Mouse (Mus musculus) limb, embryonic 14.5 days (tissue): ENCODE results near the gene Pcsk4. TPM values are rescaled to one million over a fixed set of nuclear protein-coding genes. Genes with fewer than 3 reads are reported as not detected.

Experiments
- ATAC-seq: fragments of 200-750 bp; cut with Nextera tagmentation; 2 replicates; pipeline ENCODE4 v1.8.0; 2017; ENCODE audit warnings: low read depth, moderate number of reproducible peaks, moderate TSS enrichment; ENCODE audit not compliant: low FRiP score
- DNase-seq: peaks from one replicate; pipeline ENCODE4 v3.0.0-alpha.2; 2015; ENCODE audit warnings: low spot score
- H3K27ac ChIP-seq: fragments of 300-500 bp; sonication (generic); replicated peaks from 2 replicates; pipeline ENCODE4 v1.5.1; 2014; ENCODE audit warnings: low read depth, mild to moderate bottlenecking, low read length, moderate library complexity, mixed read lengths
- H3K27me3 ChIP-seq: fragments of 300-500 bp; sonication (generic); 2 replicates; pipeline ENCODE4 v1.6.1; 2014; ENCODE audit warnings: low read length, mixed read lengths; ENCODE audit not compliant: control insufficient read depth, insufficient read depth
- H3K36me3 ChIP-seq: fragments of 300-500 bp; sonication (generic); 2 replicates; pipeline ENCODE4 v1.6.1; 2014; ENCODE audit warnings: mild to moderate bottlenecking, low read length, moderate library complexity, mixed read lengths; ENCODE audit not compliant: control insufficient read depth, insufficient read depth
- H3K4me1 ChIP-seq: fragments of 300-500 bp; sonication (generic); 2 replicates; pipeline ENCODE4 v1.6.1; 2014; ENCODE audit warnings: antibody characterized with exemption, low read length, mixed read lengths; ENCODE audit not compliant: control insufficient read depth, insufficient read depth
- H3K4me2 ChIP-seq: fragments of 300-500 bp; sonication (generic); replicated peaks from 2 replicates; pipeline ENCODE4 v1.6.1; 2014; ENCODE audit warnings: low read depth, mild to moderate bottlenecking, low read length, moderate library complexity; ENCODE audit not compliant: severe bottlenecking
- H3K4me3 ChIP-seq: fragments of 300-500 bp; sonication (generic); replicated peaks from 2 replicates; pipeline ENCODE4 v1.5.1; 2014; ENCODE audit warnings: low read length
- H3K9ac ChIP-seq: fragments of 300-500 bp; sonication (generic); 2 replicates; pipeline ENCODE4 v1.6.1; 2014; ENCODE audit warnings: mild to moderate bottlenecking, low read depth, low read length, moderate library complexity; ENCODE audit not compliant: severe bottlenecking
- H3K9me3 ChIP-seq: fragments of 300-500 bp; sonication (generic); 2 replicates; pipeline ENCODE4 v1.6.1; 2016; ENCODE audit warnings: low read length; ENCODE audit not compliant: control insufficient read depth
- POLR2A ChIP-seq: fragments of 200-500 bp; IDR thresholded peaks from 2 replicates; pipeline ENCODE4 v1.8.0; 2012; ENCODE audit warnings: inconsistent platforms, mild to moderate bottlenecking, moderate library complexity, borderline replicate concordance; ENCODE audit not compliant: insufficient read depth, insufficient read length; ENCODE audit errors: extremely low read depth
- WGBS: fragments of 180-500 bp; shearing (Covaris S2); extraction: QIAGEN DNeasy Blood & Tissue Kit; methylation state at CpG from one replicate; pipeline ENCODE4 v1.1.7; 2014; 5-methylcytosine and 5-hydroxymethylcytosine counted together
- microRNA-seq: library from miRNA; unstranded; fragments of <30 nt; microRNA quantifications from one replicate; pipeline ENCODE4, GENCODE M21; 2016
- polyA plus RNA-seq, 2 experiments: library from polyadenylated mRNA; depleted of rRNA in 1 of 2; stranded (reverse) in 1 of 2; unstranded in 1 of 2; fragments of >200 nt; fragmentation: Nextera tagmentation in 1 of 2; extraction: Ambion mirVana in 1 of 2; gene quantifications; 2 replicates each; pipeline versions ENCODE4 v1.2.1 to v1.2.3; 2012 to 2014

Gene Pcsk4
- polyA plus RNA-seq, 2 experiments: 4.2 to 7.8 TPM

DNA sequence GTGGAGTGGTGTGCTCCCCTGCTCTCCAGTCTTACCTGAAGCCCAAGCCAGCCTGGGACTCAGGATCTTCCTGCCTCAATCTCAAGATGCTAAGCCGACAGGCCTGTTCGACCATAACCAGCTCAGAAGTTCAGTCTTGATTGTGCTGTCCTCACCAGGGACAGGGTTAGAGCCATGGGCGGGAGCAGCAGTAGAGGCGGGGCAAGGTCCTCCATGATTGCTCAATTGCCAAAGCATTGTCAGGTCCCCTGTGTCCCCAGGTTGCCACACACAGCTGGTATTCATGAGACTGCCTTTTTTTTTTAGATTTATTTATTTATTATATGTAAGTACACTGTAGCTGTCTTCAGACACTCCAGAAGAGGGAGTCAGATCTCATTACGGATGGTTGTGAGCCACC lies 53.1 kb downstream of the Pcsk4 start:
- Histone ChIP-seq H3K4me1 (no peaks in the 10 kb centered on the region), H3K9ac (no peak overlapping the region), H3K27me3 (no peaks in the 10 kb centered on the region), H3K27ac (no peak overlapping the region), H3K4me2 (no peak overlapping the region), H3K36me3 (peaks cover 90% of the 10 kb centered on the region), H3K9me3 (no peaks in the 10 kb centered on the region), H3K4me3 (no peak overlapping the region)
- no peak for DNase-seq
- TF ChIP-seq POLR2A: no peak
- no peak for ATAC-seq
- WGBS: 86% methylated on average over 5 of the region's 5 CpGs

DNA sequence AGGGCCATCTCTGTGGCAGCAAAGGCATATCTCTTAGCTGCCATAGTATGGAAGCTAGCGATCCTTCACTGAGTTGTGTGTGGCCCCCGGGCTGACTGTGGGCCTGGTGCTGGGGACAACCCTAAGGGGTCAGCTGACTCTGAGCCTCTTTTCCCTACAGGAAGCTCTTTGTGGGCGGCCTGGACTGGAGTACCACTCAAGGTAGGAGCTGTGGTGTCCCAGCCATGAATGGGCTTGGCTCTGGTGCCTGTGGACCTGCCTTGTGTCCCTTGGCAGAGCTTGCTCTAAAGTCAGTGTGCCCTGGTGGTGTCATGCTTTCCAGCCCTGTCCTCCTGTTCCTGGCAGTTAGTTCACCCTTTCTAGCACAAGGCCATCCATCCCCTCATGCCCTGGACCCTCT lies 55.5 kb downstream of the Pcsk4 start:
- no peak for TF ChIP-seq POLR2A
- H3K4me3 ChIP-seq: no peak overlapping the region
- H3K9ac ChIP-seq: no peak overlapping the region
- no peaks in the 10 kb centered on the region for H3K4me1 ChIP-seq
- no peak overlapping the region for H3K27ac ChIP-seq
- WGBS: 91% methylated on average over 3 of the region's 3 CpGs
- no peaks in the 10 kb centered on the region for H3K27me3 ChIP-seq
- H3K36me3 ChIP-seq: peaks cover 73% of the 10 kb centered on the region
- ATAC-seq (no peak), DNase-seq (no peak)
- H3K9me3 ChIP-seq: no peaks in the 10 kb centered on the region
- H3K4me2 ChIP-seq: no peak overlapping the region

DNA sequence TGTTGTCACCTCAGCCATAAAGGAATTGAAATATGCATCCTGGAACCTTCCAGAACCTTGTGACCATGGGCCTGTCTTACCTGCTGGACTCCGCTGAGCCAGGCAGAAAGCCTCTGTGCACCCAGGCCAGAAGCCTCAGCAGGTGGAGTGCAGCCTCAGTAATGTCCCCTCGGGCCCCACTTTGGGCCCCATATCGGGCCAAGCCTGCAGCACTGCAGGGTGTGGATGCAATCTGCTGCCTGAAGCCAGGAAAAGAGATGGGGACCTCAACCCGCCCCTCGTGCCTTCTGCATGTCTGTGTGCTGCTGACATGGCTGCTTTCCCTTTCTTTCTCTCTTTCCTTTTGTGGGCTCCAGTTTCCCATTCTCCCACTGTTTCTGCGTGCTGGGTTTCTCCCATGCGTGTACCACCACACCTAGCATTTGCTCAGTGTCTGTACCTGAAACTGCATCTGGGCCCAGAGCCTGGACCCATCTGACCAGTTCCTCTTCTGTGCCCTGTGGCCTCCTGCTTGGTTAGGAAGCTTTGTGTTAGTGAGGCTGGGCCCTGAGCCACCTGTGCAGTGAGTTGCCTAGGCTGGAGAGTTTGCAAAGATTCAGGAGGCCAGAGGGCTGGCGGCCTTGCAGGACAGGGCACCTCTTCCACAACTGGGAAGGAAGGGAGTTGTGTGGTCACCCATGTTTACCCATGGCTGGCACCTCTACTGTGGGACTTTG lies 57.3 kb downstream of the Pcsk4 start:
- no peak for TF ChIP-seq POLR2A
- Histone ChIP-seq H3K27me3 (no peaks in the 10 kb centered on the region), H3K36me3 (peaks cover 69% of the 10 kb centered on the region), H3K9ac (no peak overlapping the region), H3K4me3 (no peak overlapping the region), H3K4me2 (no peak overlapping the region), H3K27ac (no peak overlapping the region), H3K9me3 (no peaks in the 10 kb centered on the region), H3K4me1 (peaks cover 10% of the 10 kb centered on the region)
- WGBS: 87% methylated on average over 8 of the region's 8 CpGs
- DNase-seq: no peak
- ATAC-seq: no peak

Small RNAs within 50 kb of the gene (microRNA-seq; reads per million reads assigned to microRNA genes)
- gene Mir6911: not detected

Other genes starting within 250 kb of the Pcsk4 start
- gene Sbno2, start 223.9 kb downstream of the Pcsk4 start, polyA plus RNA-seq (2012; rRNA removed): 24.9 and 29.5 TPM in 2 replicates
- 15.3 and 16.8 TPM in 2 replicates for gene Sbno2, start 223.9 kb downstream of the Pcsk4 start, polyA plus RNA-seq (2014; fragmentation: Nextera tagmentation; extraction: Ambion mirVana)
- gene Stk11, start 213.7 kb downstream of the Pcsk4 start, polyA plus RNA-seq (2012; rRNA removed): 133 and 147 TPM in 2 replicates
- gene Stk11, start 213.7 kb downstream of the Pcsk4 start, polyA plus RNA-seq (2014; fragmentation: Nextera tagmentation; extraction: Ambion mirVana): 30.1 and 32.4 TPM in 2 replicates
- 449 and 577 TPM in 2 replicates for gene Atp5d, start 190.9 kb downstream of the Pcsk4 start, polyA plus RNA-seq (2012; rRNA removed)
- gene Atp5d, start 190.9 kb downstream of the Pcsk4 start, polyA plus RNA-seq (2014; fragmentation: Nextera tagmentation; extraction: Ambion mirVana): 477 TPM in 2 replicates
- 28.9 and 36.0 TPM in 2 replicates for gene Cbarp, start 188.7 kb downstream of the Pcsk4 start, polyA plus RNA-seq (2012; rRNA removed)
- gene Cbarp, start 188.7 kb downstream of the Pcsk4 start, polyA plus RNA-seq (2014; fragmentation: Nextera tagmentation; extraction: Ambion mirVana): 7.5 and 9.3 TPM in 2 replicates
- gene Midn, start 181.2 kb downstream of the Pcsk4 start, polyA plus RNA-seq (2012; rRNA removed): 108 and 161 TPM in 2 replicates
- gene Midn, start 181.2 kb downstream of the Pcsk4 start, polyA plus RNA-seq (2014; fragmentation: Nextera tagmentation; extraction: Ambion mirVana): 33.4 and 39.6 TPM in 2 replicates
- gene Cirbp, start 163.5 kb downstream of the Pcsk4 start, polyA plus RNA-seq (2012; rRNA removed): 286 and 289 TPM in 2 replicates
- 101 and 106 TPM in 2 replicates for gene Cirbp, start 163.5 kb downstream of the Pcsk4 start, polyA plus RNA-seq (2014; fragmentation: Nextera tagmentation; extraction: Ambion mirVana)
- gene 1600002K03Rik, start 156.6 kb downstream of the Pcsk4 start, polyA plus RNA-seq (2012; rRNA removed): 10.9 and 15.5 TPM in 2 replicates
- 8.5 and 12.8 TPM in 2 replicates for gene 1600002K03Rik, start 156.6 kb downstream of the Pcsk4 start, polyA plus RNA-seq (2014; fragmentation: Nextera tagmentation; extraction: Ambion mirVana)
- 41.7 and 67.7 TPM in 2 replicates for gene Efna2, start 150.0 kb downstream of the Pcsk4 start, polyA plus RNA-seq (2012; rRNA removed)
- 31.5 and 38.6 TPM in 2 replicates for gene Efna2, start 150.0 kb downstream of the Pcsk4 start, polyA plus RNA-seq (2014; fragmentation: Nextera tagmentation; extraction: Ambion mirVana)
- gene Mum1, start 103.1 kb downstream of the Pcsk4 start, polyA plus RNA-seq (2012; rRNA removed): 91.5 and 93.4 TPM in 2 replicates
- 50.1 and 57.3 TPM in 2 replicates for gene Mum1, start 103.1 kb downstream of the Pcsk4 start, polyA plus RNA-seq (2014; fragmentation: Nextera tagmentation; extraction: Ambion mirVana)
- gene Ndufs7, start 80.4 kb downstream of the Pcsk4 start, polyA plus RNA-seq (2012; rRNA removed): 338 and 449 TPM in 2 replicates
- 349 and 366 TPM in 2 replicates for gene Ndufs7, start 80.4 kb downstream of the Pcsk4 start, polyA plus RNA-seq (2014; fragmentation: Nextera tagmentation; extraction: Ambion mirVana)
- gene Gamt, start 68.5 kb downstream of the Pcsk4 start, polyA plus RNA-seq (2012; rRNA removed): 74.1 and 80.5 TPM in 2 replicates
- gene Gamt, start 68.5 kb downstream of the Pcsk4 start, polyA plus RNA-seq (2014; fragmentation: Nextera tagmentation; extraction: Ambion mirVana): 75.7 and 90.8 TPM in 2 replicates
- 243 and 272 TPM in 2 replicates for gene Dazap1, start 68.0 kb downstream of the Pcsk4 start, polyA plus RNA-seq (2012; rRNA removed)
- 46.1 and 50.7 TPM in 2 replicates for gene Dazap1, start 68.0 kb downstream of the Pcsk4 start, polyA plus RNA-seq (2014; fragmentation: Nextera tagmentation; extraction: Ambion mirVana)
- 3,060 and 3,829 TPM in 2 replicates for gene Rps15, start 37.0 kb downstream of the Pcsk4 start, polyA plus RNA-seq (2012; rRNA removed)
- 1,091 and 1,173 TPM in 2 replicates for gene Rps15, start 37.0 kb downstream of the Pcsk4 start, polyA plus RNA-seq (2014; fragmentation: Nextera tagmentation; extraction: Ambion mirVana)
- gene Apc2, start 33.5 kb downstream of the Pcsk4 start, polyA plus RNA-seq (2012; rRNA removed): 2.5 and 3.3 TPM in 2 replicates
- 1.5 and 1.8 TPM in 2 replicates for gene Apc2, start 33.5 kb downstream of the Pcsk4 start, polyA plus RNA-seq (2014; fragmentation: Nextera tagmentation; extraction: Ambion mirVana)
- gene 2310011J03Rik, start 9.0 kb downstream of the Pcsk4 start, polyA plus RNA-seq (2012; rRNA removed): 45.1 and 46.7 TPM in 2 replicates
- 45.1 and 46.1 TPM in 2 replicates for gene 2310011J03Rik, start 9.0 kb downstream of the Pcsk4 start, polyA plus RNA-seq (2014; fragmentation: Nextera tagmentation; extraction: Ambion mirVana)
- gene Reep6, start 455 bp upstream of the Pcsk4 start, polyA plus RNA-seq (2012; rRNA removed): 3.9 TPM in 2 replicates
- gene Reep6, start 455 bp upstream of the Pcsk4 start, polyA plus RNA-seq (2014; fragmentation: Nextera tagmentation; extraction: Ambion mirVana): 9.9 and 10.5 TPM in 2 replicates
- 16.5 and 21.9 TPM in 2 replicates for gene Adamtsl5, start 18.9 kb upstream of the Pcsk4 start, polyA plus RNA-seq (2012; rRNA removed)
- gene Adamtsl5, start 18.9 kb upstream of the Pcsk4 start, polyA plus RNA-seq (2014; fragmentation: Nextera tagmentation; extraction: Ambion mirVana): 6.5 and 6.7 TPM in 2 replicates
- gene Plk5, start 27.0 kb upstream of the Pcsk4 start, polyA plus RNA-seq (2012; rRNA removed): 1.8 and 1.9 TPM in 2 replicates
- gene Plk5, start 27.0 kb upstream of the Pcsk4 start, polyA plus RNA-seq (2014; fragmentation: Nextera tagmentation; extraction: Ambion mirVana): 0.48 and 0.88 TPM in 2 replicates
- 44.0 and 60.0 TPM in 2 replicates for gene Mex3d, start 58.2 kb upstream of the Pcsk4 start, polyA plus RNA-seq (2012; rRNA removed)
- 8.2 and 9.0 TPM in 2 replicates for gene Mex3d, start 58.2 kb upstream of the Pcsk4 start, polyA plus RNA-seq (2014; fragmentation: Nextera tagmentation; extraction: Ambion mirVana)
- 267 and 270 TPM in 2 replicates for gene Mbd3, start 70.1 kb upstream of the Pcsk4 start, polyA plus RNA-seq (2012; rRNA removed)
- 196 and 214 TPM in 2 replicates for gene Mbd3, start 70.1 kb upstream of the Pcsk4 start, polyA plus RNA-seq (2014; fragmentation: Nextera tagmentation; extraction: Ambion mirVana)
- 572 and 718 TPM in 2 replicates for gene Uqcr11, start 77.3 kb upstream of the Pcsk4 start, polyA plus RNA-seq (2012; rRNA removed)
- 617 and 707 TPM in 2 replicates for gene Uqcr11, start 77.3 kb upstream of the Pcsk4 start, polyA plus RNA-seq (2014; fragmentation: Nextera tagmentation; extraction: Ambion mirVana)
- gene Tcf3, start 104.1 kb upstream of the Pcsk4 start, polyA plus RNA-seq (2012; rRNA removed): 191 and 260 TPM in 2 replicates
- 129 and 147 TPM in 2 replicates for gene Tcf3, start 104.1 kb upstream of the Pcsk4 start, polyA plus RNA-seq (2014; fragmentation: Nextera tagmentation; extraction: Ambion mirVana)
- 0.01 TPM in 2 replicates for gene Onecut3, start 165.3 kb upstream of the Pcsk4 start, polyA plus RNA-seq (2012; rRNA removed)
- not detected in 2 replicates for gene Onecut3, start 165.3 kb upstream of the Pcsk4 start, polyA plus RNA-seq (2014; fragmentation: Nextera tagmentation; extraction: Ambion mirVana)
- 0.30 and 0.70 TPM in 2 replicates for gene Atp8b3, start 209.6 kb upstream of the Pcsk4 start, polyA plus RNA-seq (2012; rRNA removed)
- gene Atp8b3, start 209.6 kb upstream of the Pcsk4 start, polyA plus RNA-seq (2014; fragmentation: Nextera tagmentation; extraction: Ambion mirVana): 0.14 and 0.22 TPM in 2 replicates
- 56.4 and 79.5 TPM in 2 replicates for gene Rexo1, start 232.1 kb upstream of the Pcsk4 start, polyA plus RNA-seq (2012; rRNA removed)
- 27.9 and 32.4 TPM in 2 replicates for gene Rexo1, start 232.1 kb upstream of the Pcsk4 start, polyA plus RNA-seq (2014; fragmentation: Nextera tagmentation; extraction: Ambion mirVana)
- 18.9 and 26.9 TPM in 2 replicates for gene Klf16, start 247.8 kb upstream of the Pcsk4 start, polyA plus RNA-seq (2012; rRNA removed)
- 11.0 and 11.5 TPM in 2 replicates for gene Klf16, start 247.8 kb upstream of the Pcsk4 start, polyA plus RNA-seq (2014; fragmentation: Nextera tagmentation; extraction: Ambion mirVana)